Mouse (Mus musculus) heart, postnatal 0 days (tissue): ENCODE measurements at regions not wholly inside any gene's neighbourhood (a gene's known extent, or its start where the extent isn't known, plus 50 kb on each side); places are given as distances from the start of the nearest gene placed in this dataset.

ENCODE experiments used
- ATAC-seq: fragments of 200-750 bp; cut with Nextera tagmentation; 2 replicates; pipeline ENCODE4 v1.8.0; 2017; ENCODE audit warnings: low read depth, moderate number of reproducible peaks, moderate library complexity; ENCODE audit not compliant: insufficient read depth
- DNase-seq: peaks from one replicate; pipeline ENCODE4 v3.0.0-alpha.2; 2016; ENCODE audit warnings: low spot score
- H3K27ac ChIP-seq: fragments of 300-500 bp; sonication (generic); 2 replicates; pipeline ENCODE4 v1.5.1; 2014; ENCODE audit warnings: low read depth, mild to moderate bottlenecking
- H3K27me3 ChIP-seq: fragments of 300-500 bp; sonication (generic); 2 replicates; pipeline ENCODE4 v1.6.1; 2014; ENCODE audit warnings: low read length, mixed read lengths; ENCODE audit not compliant: control insufficient read depth, insufficient read depth
- H3K36me3 ChIP-seq: fragments of 300-500 bp; sonication (generic); replicated peaks from 2 replicates; pipeline ENCODE4 v1.6.1; 2014; ENCODE audit warnings: low read length, mixed read lengths; ENCODE audit not compliant: control insufficient read depth, insufficient read depth
- H3K4me1 ChIP-seq: fragments of 300-500 bp; sonication (generic); 2 replicates; pipeline ENCODE4 v1.6.1; 2014; ENCODE audit warnings: antibody characterized with exemption; ENCODE audit not compliant: control insufficient read depth, insufficient read depth
- H3K4me2 ChIP-seq: fragments of 300-500 bp; sonication (generic); 2 replicates; pipeline ENCODE4 v1.6.1; 2014; ENCODE audit warnings: low read depth, mild to moderate bottlenecking, low read length, moderate library complexity
- H3K4me3 ChIP-seq: fragments of 300-500 bp; sonication (generic); 2 replicates; pipeline ENCODE4 v1.5.1; 2014; ENCODE audit warnings: low read depth, low read length
- H3K9ac ChIP-seq: fragments of 300-500 bp; sonication (generic); replicated peaks from 2 replicates; pipeline ENCODE4 v1.6.1; 2014; ENCODE audit warnings: low read depth, low read length, mixed read lengths
- H3K9me3 ChIP-seq: fragments of 300-500 bp; sonication (generic); replicated peaks from 2 replicates; pipeline ENCODE4 v1.6.1; 2016; ENCODE audit warnings: low read length; ENCODE audit not compliant: control insufficient read depth
- CTCF ChIP-seq: IDR thresholded peaks from 2 replicates; pipeline ENCODE4 v1.5.1; 2016; ENCODE audit warnings: antibody characterized with exemption, control low read depth, low read depth
- EP300 ChIP-seq: IDR thresholded peaks from 2 replicates; pipeline ENCODE4 v1.6.1; 2016; ENCODE audit warnings: antibody characterized with exemption, low read depth
- WGBS: fragments of 180-500 bp; shearing (Covaris S2); extraction: QIAGEN DNeasy Blood & Tissue Kit; methylation state at CpG from one replicate; pipeline ENCODE4 v1.1.7; 2014; 5-methylcytosine and 5-hydroxymethylcytosine counted together

DNA sequence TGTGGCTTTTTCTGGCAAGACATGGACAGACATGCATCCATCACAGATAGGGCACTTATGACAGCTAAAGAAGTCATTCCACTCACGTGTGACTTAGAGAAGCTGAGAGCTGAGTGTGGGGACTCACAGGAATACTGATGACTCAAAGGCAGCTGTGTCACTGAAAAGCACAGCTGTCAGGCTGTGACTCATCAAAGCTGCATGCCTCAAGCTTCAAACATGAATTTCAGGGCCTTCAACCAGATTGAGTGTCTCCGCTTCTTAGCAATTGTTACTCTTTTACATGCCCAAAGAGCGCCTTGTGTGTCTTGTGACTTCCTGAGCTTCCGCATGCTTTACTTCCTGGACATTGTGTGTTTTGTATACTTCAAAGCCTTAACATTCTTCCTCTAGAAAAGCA is 276.2 kb upstream of the Chrm3 start:
- ATAC-seq (no peak), DNase-seq (no peak)
- no peaks in the 10 kb centered on the region for H3K27me3 ChIP-seq
- H3K36me3 ChIP-seq, result no peaks in the 10 kb centered on the region
- TF ChIP-seq CTCF, result no peak
- no peak for TF ChIP-seq EP300
- H3K9ac ChIP-seq, result no peak overlapping the region
- H3K4me3 ChIP-seq, result no peak overlapping the region
- H3K4me1 ChIP-seq, result no peaks in the 10 kb centered on the region
- 51% methylated on average over 4 of the region's 4 CpGs for WGBS
- H3K4me2 ChIP-seq, result no peak overlapping the region
- no peaks in the 10 kb centered on the region for H3K9me3 ChIP-seq
- no peak overlapping the region for H3K27ac ChIP-seq

DNA sequence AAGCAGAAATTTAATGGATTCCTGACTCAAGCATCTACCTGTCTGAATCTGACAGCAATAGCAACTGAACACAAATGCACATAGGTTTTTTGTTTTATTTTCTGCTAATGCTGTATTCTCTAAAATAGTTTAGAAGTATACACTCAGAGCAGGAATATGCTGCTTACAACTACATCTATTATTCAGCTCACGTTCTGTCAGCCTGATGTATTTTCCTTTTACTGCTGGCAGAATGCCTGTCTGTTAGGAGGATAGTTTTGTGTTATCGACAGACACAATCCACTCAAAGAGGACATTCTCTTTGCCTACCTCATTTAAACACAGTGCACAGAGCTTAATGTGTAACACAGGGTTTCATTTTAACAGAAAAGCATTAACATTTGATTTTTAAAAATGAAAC is 269.8 kb upstream of the Chrm3 start:
- no peak for DNase-seq
- no peaks in the 10 kb centered on the region for H3K36me3 ChIP-seq
- WGBS, result 46% methylated on average over 2 of the region's 2 CpGs
- no peak for ATAC-seq
- H3K4me2 ChIP-seq, result no peak overlapping the region
- no peak overlapping the region for H3K4me3 ChIP-seq
- no peak overlapping the region for H3K27ac ChIP-seq
- no peaks in the 10 kb centered on the region for H3K4me1 ChIP-seq
- TF ChIP-seq EP300 (no peak), CTCF (no peak)
- H3K27me3 ChIP-seq, result no peaks in the 10 kb centered on the region
- H3K9me3 ChIP-seq, result no peaks in the 10 kb centered on the region
- H3K9ac ChIP-seq, result no peak overlapping the region

DNA sequence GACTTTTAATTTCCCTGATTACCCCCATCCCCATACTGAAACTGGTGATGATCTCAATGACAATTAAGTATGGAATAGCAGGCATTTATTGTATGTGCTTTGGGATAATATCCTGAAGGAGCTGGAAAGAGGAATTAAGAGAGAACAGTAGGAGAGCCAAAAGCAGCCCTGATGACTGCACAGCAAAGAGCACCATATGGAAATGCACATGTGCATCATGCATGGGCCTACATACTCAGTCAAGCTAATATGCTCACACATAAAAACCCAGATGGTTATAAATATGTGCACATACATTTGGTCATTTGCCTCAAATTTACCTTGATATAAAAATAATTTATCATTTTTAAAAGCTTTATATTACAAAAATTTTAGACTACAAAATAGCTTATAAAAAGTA is 259.0 kb upstream of the Chrm3 start:
- Histone ChIP-seq H3K4me1 (no peaks in the 10 kb centered on the region), H3K27ac (no peak overlapping the region), H3K9me3 (no peaks in the 10 kb centered on the region), H3K9ac (no peak overlapping the region), H3K36me3 (no peaks in the 10 kb centered on the region), H3K27me3 (no peaks in the 10 kb centered on the region), H3K4me3 (no peak overlapping the region), H3K4me2 (no peak overlapping the region)
- DNase-seq (no peak), ATAC-seq (no peak)
- TF ChIP-seq EP300, result no peak
- no peak for TF ChIP-seq CTCF

DNA sequence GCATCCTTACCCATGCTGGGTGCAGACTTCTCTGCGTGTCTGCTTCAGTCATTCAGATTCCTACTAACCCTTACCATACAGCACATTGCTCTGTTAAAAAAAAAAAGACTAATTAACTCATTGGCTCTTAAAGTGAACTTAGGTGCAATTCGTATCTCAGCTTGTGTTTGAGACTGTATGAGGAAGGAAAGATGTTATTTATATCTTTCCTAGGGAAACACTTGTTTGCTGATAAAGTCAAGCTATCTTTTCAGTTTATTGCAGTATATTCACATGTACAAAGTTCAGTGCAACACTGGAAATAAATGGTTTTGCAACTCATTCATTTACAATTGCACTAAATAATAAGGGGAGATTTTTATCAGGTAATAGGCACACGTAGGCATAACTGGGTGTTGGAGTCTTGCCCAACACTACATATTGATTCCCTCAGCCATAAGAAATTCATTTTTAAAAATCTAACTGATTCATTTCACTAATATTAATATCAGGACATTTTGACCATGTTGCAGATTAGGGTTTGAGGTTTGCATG is 257.8 kb upstream of the Chrm3 start:
- H3K4me3 ChIP-seq, result no peak overlapping the region
- H3K4me2 ChIP-seq, result no peak overlapping the region
- no peak for ATAC-seq
- TF ChIP-seq CTCF (no peak), EP300 (no peak)
- no peak for DNase-seq
- H3K36me3 ChIP-seq, result no peaks in the 10 kb centered on the region
- H3K4me1 ChIP-seq, result no peaks in the 10 kb centered on the region
- H3K27ac ChIP-seq, result no peak overlapping the region
- no peaks in the 10 kb centered on the region for H3K27me3 ChIP-seq
- 60% methylated on average over 3 of the region's 3 CpGs for WGBS
- H3K9ac ChIP-seq, result no peak overlapping the region
- H3K9me3 ChIP-seq, result no peaks in the 10 kb centered on the region

DNA sequence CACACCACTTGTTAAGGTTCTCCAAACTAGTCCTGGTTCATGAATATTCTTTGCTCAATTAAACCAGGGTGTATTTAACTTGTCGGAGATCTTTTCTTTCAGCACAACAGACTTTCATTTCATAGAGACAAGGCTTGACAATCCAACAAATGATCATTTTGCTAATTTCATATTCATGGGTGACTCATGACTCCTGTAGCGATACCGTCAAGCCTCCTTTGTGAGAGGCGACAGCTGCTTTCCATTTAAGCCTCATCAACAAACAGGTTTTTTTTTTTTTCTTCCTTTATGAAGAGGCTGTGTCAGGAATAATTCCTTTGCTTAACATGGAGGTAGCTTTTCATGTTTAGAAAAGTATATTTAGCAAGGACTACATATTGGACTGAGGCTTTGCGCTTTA is 214.3 kb upstream of the Chrm3 start:
- no peaks in the 10 kb centered on the region for H3K4me1 ChIP-seq
- ATAC-seq, result no peak
- H3K27ac ChIP-seq, result no peak overlapping the region
- H3K4me3 ChIP-seq, result no peak overlapping the region
- TF ChIP-seq CTCF (no peak), EP300 (no peak)
- no peaks in the 10 kb centered on the region for H3K27me3 ChIP-seq
- no peak overlapping the region for H3K4me2 ChIP-seq
- H3K9ac ChIP-seq, result no peak overlapping the region
- no peak for DNase-seq
- no peaks in the 10 kb centered on the region for H3K36me3 ChIP-seq
- H3K9me3 ChIP-seq, result no peaks in the 10 kb centered on the region
- WGBS, result 85% methylated on average over 5 of the region's 5 CpGs

DNA sequence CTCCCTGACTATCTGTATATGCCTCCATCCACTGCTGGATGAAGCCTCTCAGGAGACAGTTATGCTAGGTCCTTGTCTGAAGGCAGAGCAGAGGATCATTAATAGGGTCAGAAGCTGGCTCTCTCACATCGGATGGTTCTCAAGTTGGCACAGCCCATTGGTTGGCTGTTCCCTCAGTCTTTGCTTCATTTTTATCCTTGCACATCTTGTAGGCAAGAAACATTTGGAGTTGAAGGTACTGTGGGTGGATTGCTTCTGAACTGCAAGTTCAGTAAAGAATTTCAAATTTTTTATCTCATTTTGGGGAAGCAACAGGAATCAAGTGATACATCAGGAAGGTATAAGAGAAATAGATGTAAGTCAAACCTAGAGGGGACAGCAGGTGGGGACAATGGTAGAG is 206.2 kb upstream of the Chrm3 start:
- H3K4me1 ChIP-seq, result no peaks in the 10 kb centered on the region
- H3K27me3 ChIP-seq, result no peaks in the 10 kb centered on the region
- H3K4me2 ChIP-seq, result no peak overlapping the region
- no peaks in the 10 kb centered on the region for H3K9me3 ChIP-seq
- no peak overlapping the region for H3K4me3 ChIP-seq
- no peak for ATAC-seq
- 87% methylated on average over 1 of the region's 1 CpGs for WGBS
- H3K27ac ChIP-seq, result no peak overlapping the region
- no peaks in the 10 kb centered on the region for H3K36me3 ChIP-seq
- H3K9ac ChIP-seq, result no peak overlapping the region
- no peak for DNase-seq
- no peak for TF ChIP-seq CTCF
- TF ChIP-seq EP300, result no peak
